Mouse (Mus musculus): ENCODE data around the gene Bcl2l15.

DNA sequence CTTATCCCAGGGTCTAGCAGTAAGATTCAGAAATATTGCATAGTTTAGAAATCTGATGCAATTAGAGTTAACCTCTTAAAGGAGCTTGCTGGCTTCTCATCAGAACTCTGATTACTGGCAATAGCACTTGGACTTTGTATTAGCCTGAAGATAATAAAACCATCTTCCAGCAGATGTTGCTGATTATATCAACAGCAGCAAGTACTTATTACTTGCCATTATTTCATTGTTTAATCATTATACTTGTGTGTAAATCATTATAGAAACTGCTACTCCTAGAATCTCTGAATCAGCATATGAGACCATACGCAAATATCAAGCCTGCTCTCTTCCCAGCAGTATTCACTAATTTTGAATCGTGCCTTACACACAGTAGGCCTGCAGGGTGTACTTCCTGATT, 1.6 kb downstream of the Bcl2l15 start:
- TF ChIP-seq POLR2A (IDR thresholded peaks at IDR 0.05; ENCODE audit: borderline replicate concordance, insufficient read depth, low read length) (no peak), CTCF (IDR thresholded peaks at IDR 0.05; ENCODE audit: borderline replicate concordance, insufficient read depth, low read depth, low read length) (no peak)

All from cerebellum, adult 2 months (tissue).